8 mouse cellular contexts compared by ENCODE assay signal in genomic region chr6:30804389-30805052, GRCm38 (mm10).
DNase-seq lines count a peak whose midpoint lies in the region; ATAC-seq lines count a peak whose summit lies in the region.
"Not testable (repeated sequence)": the region's sequence is repeated elsewhere in the genome, so short reads cannot be mapped to it uniquely, and the experiment has no call there.

No protein-coding gene starts in this region.

- H3K27me3 ChIP-seq in embryonic facial prominence, embryonic 15.5 days; limb, embryonic 11.5 days (ENCODE audit: control insufficient read depth, insufficient read depth, low read length); midbrain, embryonic 10.5 days (ENCODE audit: low read depth, poor library complexity, severe bottlenecking): not testable (repeated sequence)

- not testable (repeated sequence) for H3K4me2 ChIP-seq in embryonic facial prominence, embryonic 15.5 days (replicated peaks); limb, embryonic 11.5 days (ENCODE audit: low read depth, severe bottlenecking)

- H3K9ac ChIP-seq in embryonic facial prominence, embryonic 15.5 days, result not testable (repeated sequence)
- 0 out of 2 replicates have a peak overlapping the region, but pooled peaks have one; percentile 0 for H3K9ac ChIP-seq in limb, embryonic 11.5 days (ENCODE audit: low read length)

- H3K4me1 ChIP-seq in embryonic facial prominence, embryonic 15.5 days; limb, embryonic 11.5 days (ENCODE audit: control insufficient read depth, insufficient read depth, low read length); midbrain, embryonic 10.5 days: not testable (repeated sequence)

- H3K27ac ChIP-seq in embryonic facial prominence, embryonic 15.5 days (replicated peaks); limb, embryonic 11.5 days (replicated peaks; ENCODE audit: low read depth, low read length): not testable (repeated sequence)
- H3K27ac ChIP-seq in midbrain, embryonic 10.5 days (replicated peaks), result 0 out of 2 replicates have a peak overlapping the region, but pooled peaks have one; percentile 1

- WGBS in embryonic facial prominence, embryonic 15.5 days, result 74% methylated on average over 6 of the region's 6 CpGs
- WGBS in limb, embryonic 11.5 days, result 75% methylated on average over 6 of the region's 6 CpGs
- 83% methylated on average over 6 of the region's 6 CpGs for WGBS in midbrain, embryonic 10.5 days

- not testable (repeated sequence) for H3K9me3 ChIP-seq in embryonic facial prominence, embryonic 15.5 days (replicated peaks); limb, embryonic 11.5 days (ENCODE audit: control insufficient read depth, low read length); midbrain, embryonic 10.5 days (replicated peaks)

- DNase-seq in adrenal gland, postnatal 10 days, result peak; percentile 29
- peak; percentile 19 to 31 for DNase-seq in heart, adult 9 months (ENCODE audit: low spot score in 2 of 2)
- peak; percentile 11 for DNase-seq in kidney, adult 18-20 months
- DNase-seq in limb, embryonic 11.5 days (ENCODE audit: low spot score), result peak; percentile 44
- DNase-seq in midbrain, embryonic 10.5 days (ENCODE audit: low spot score), result peak; percentile 25
- peak; percentile 24 for DNase-seq in right cerebral cortex, postnatal 14 days
- peak; percentile 27 for DNase-seq in urinary bladder, postnatal 10 days (ENCODE audit: low spot score)

- H3K36me3 ChIP-seq in embryonic facial prominence, embryonic 15.5 days, result peaks cover 23% of the 10 kb centered on the region
- H3K36me3 ChIP-seq in limb, embryonic 11.5 days (ENCODE audit: control insufficient read depth, insufficient read depth, low read length), result not testable (repeated sequence)
- H3K36me3 ChIP-seq in midbrain, embryonic 10.5 days, result peaks cover 38% of the 10 kb centered on the region

- H3K4me3 ChIP-seq in embryonic facial prominence, embryonic 15.5 days (replicated peaks); limb, embryonic 11.5 days (ENCODE audit: low read depth, low read length); midbrain, embryonic 10.5 days: not testable (repeated sequence)

- peak; percentile 89 for ATAC-seq in embryonic facial prominence, embryonic 15.5 days (ENCODE audit: insufficient number of reproducible peaks, low FRiP score, low TSS enrichment, low read depth)
- peak; percentile 89 for ATAC-seq in limb, embryonic 11.5 days (ENCODE audit: insufficient number of reproducible peaks, low FRiP score, low TSS enrichment, low read depth)
